Mouse (Mus musculus) A20 (cell line): ENCODE measurements around the gene Ccdc91.
A peak's percentile ranks its signal among the peaks of the same experiment; 100 is the strongest.

ENCODE experiments used
- DNase-seq: peaks from one replicate; pipeline ENCODE4 v3.0.0-alpha.2; 2011; ENCODE audit warnings: low read depth, low spot score

Ccdc91 gene

GRCm38 (mm10) chr6:147569246-147569645, 93.6 kb downstream of the Ccdc91 start:
- DNase-seq, result no peak

GRCm38 (mm10) chr6:147573137-147573536, 97.5 kb downstream of the Ccdc91 start:
- DNase-seq, result no peak

- DNase-seq, result no peak
These were observed 99.0 kb downstream of the Ccdc91 start for GRCm38 (mm10) chr6:147574454-147575182.

- DNase-seq, result no peak
These were observed 99.7 kb downstream of the Ccdc91 start for GRCm38 (mm10) chr6:147575183-147575784.

- DNase-seq, result no peak
These were observed 112.0 kb downstream of the Ccdc91 start for GRCm38 (mm10) chr6:147587675-147588074.

- DNase-seq, result no peak
These were observed 131.0 kb downstream of the Ccdc91 start for GRCm38 (mm10) chr6:147606666-147607065.

GRCm38 (mm10) chr6:147607613-147608012, 132.0 kb downstream of the Ccdc91 start:
- no peak for DNase-seq

GRCm38 (mm10) chr6:147615306-147615705, 139.7 kb downstream of the Ccdc91 start:
- no peak for DNase-seq

GRCm38 (mm10) chr6:147623142-147623541, 147.5 kb downstream of the Ccdc91 start:
- no peak for DNase-seq

- no peak for DNase-seq
These were observed 160.8 kb downstream of the Ccdc91 start for GRCm38 (mm10) chr6:147636464-147636863.

GRCm38 (mm10) chr6:147643875-147644274, 168.2 kb downstream of the Ccdc91 start:
- DNase-seq, result no peak

- DNase-seq, result no peak
These were observed 168.8 kb downstream of the Ccdc91 start for GRCm38 (mm10) chr6:147644391-147644790.

- DNase-seq, result no peak
These were observed 170.9 kb downstream of the Ccdc91 start for GRCm38 (mm10) chr6:147646401-147646968.

GRCm38 (mm10) chr6:147658025-147658424, 182.4 kb downstream of the Ccdc91 start:
- no peak for DNase-seq

- no peak for DNase-seq
These were observed 185.1 kb downstream of the Ccdc91 start for GRCm38 (mm10) chr6:147660718-147661117.

GRCm38 (mm10) chr6:147661841-147662240, 186.2 kb downstream of the Ccdc91 start:
- DNase-seq, result no peak

GRCm38 (mm10) chr6:147662610-147663009, 187.0 kb downstream of the Ccdc91 start:
- no peak for DNase-seq

GRCm38 (mm10) chr6:147664339-147664738, 188.7 kb downstream of the Ccdc91 start:
- peak; percentile 60 for DNase-seq

- DNase-seq, result no peak
These were observed 195.7 kb downstream of the Ccdc91 start for GRCm38 (mm10) chr6:147671366-147671765.

GRCm38 (mm10) chr6:147672481-147672880, 196.9 kb downstream of the Ccdc91 start:
- DNase-seq, result no peak

GRCm38 (mm10) chr6:147675022-147675733, 199.6 kb downstream of the Ccdc91 start:
- no peak for DNase-seq

- no peak for DNase-seq
These were observed 200.6 kb downstream of the Ccdc91 start for GRCm38 (mm10) chr6:147676214-147676613.
